Mouse (Mus musculus) neural tube, embryonic 15.5 days (tissue): ENCODE measurements around the gene Ppp1r1b. TPM values are rescaled to one million over a fixed set of nuclear protein-coding genes. Genes with fewer than 3 reads are reported as not detected.

Source experiments
- ATAC-seq: fragments of 200-750 bp; cut with Nextera tagmentation; 2 replicates; pipeline ENCODE4 v1.8.0; 2017; ENCODE audit warnings: mild to moderate bottlenecking, moderate TSS enrichment, moderate library complexity; ENCODE audit not compliant: low FRiP score
- H3K27ac ChIP-seq: fragments of 300-500 bp; sonication (generic); replicated peaks from 2 replicates; pipeline ENCODE4 v1.5.1; 2015; ENCODE audit warnings: mild to moderate bottlenecking, inconsistent platforms
- H3K27me3 ChIP-seq: fragments of 300-500 bp; sonication (generic); replicated peaks from 2 replicates; pipeline ENCODE4 v1.6.1; 2015; ENCODE audit warnings: inconsistent platforms
- H3K36me3 ChIP-seq: fragments of 300-500 bp; sonication (generic); 2 replicates; pipeline ENCODE4 v1.6.1; 2015; ENCODE audit warnings: inconsistent platforms
- H3K4me1 ChIP-seq: fragments of 300-500 bp; sonication (generic); 2 replicates; pipeline ENCODE4 v1.6.1; 2015; ENCODE audit warnings: inconsistent platforms
- H3K4me2 ChIP-seq: fragments of 300-500 bp; sonication (generic); 2 replicates; pipeline ENCODE4 v1.6.1; 2015; ENCODE audit warnings: inconsistent platforms, mild to moderate bottlenecking, moderate library complexity
- H3K4me3 ChIP-seq: fragments of 300-500 bp; sonication (generic); replicated peaks from 2 replicates; pipeline ENCODE4 v1.5.1; 2015; ENCODE audit warnings: mild to moderate bottlenecking, inconsistent platforms
- H3K9ac ChIP-seq: fragments of 300-500 bp; sonication (generic); replicated peaks from 2 replicates; pipeline ENCODE4 v1.6.1; 2015; ENCODE audit warnings: mild to moderate bottlenecking, inconsistent platforms
- H3K9me3 ChIP-seq: fragments of 300-500 bp; sonication (generic); replicated peaks from 2 replicates; pipeline ENCODE4 v1.6.1; 2016; ENCODE audit warnings: inconsistent platforms
- WGBS: fragments of 180-500 bp; shearing (Covaris S2); methylation state at CpG from one replicate; pipeline ENCODE4 v1.1.7; 2015; ENCODE audit warnings: mixed read lengths; 5-methylcytosine and 5-hydroxymethylcytosine counted together
- polyA plus RNA-seq: library from polyadenylated mRNA; unstranded; fragments of >200 nt; fragmentation: Nextera tagmentation; extraction: Ambion mirVana; gene quantifications from 2 replicates; pipeline ENCODE4 v1.2.1, GENCODE M21; 2015

Gene Ppp1r1b
- polyA plus RNA-seq, 1 experiment from 2014 or later, result 2.5 TPM

GRCm38 (mm10) chr11:98338507-98338961 lies 9.7 kb upstream of the Ppp1r1b start:
- Histone ChIP-seq H3K4me1 (peaks cover 57% of the 10 kb centered on the region), H3K4me2 (peak overlapping the region; percentile 97), H3K36me3 (no peaks in the 10 kb centered on the region), H3K27ac (peak overlapping the region; percentile 91), H3K27me3 (peaks cover 73% of the 10 kb centered on the region), H3K4me3 (peak overlapping the region; percentile 51), H3K9me3 (no peaks in the 10 kb centered on the region), H3K9ac (peak overlapping the region; percentile 70)
- ATAC-seq, result peak; percentile 49
- WGBS, result 2% methylated on average over 49 of the region's 57 CpGs

- peak; percentile 45 for ATAC-seq
- Histone ChIP-seq H3K4me2 (peak overlapping the region; percentile 97), H3K27me3 (peaks cover 72% of the 10 kb centered on the region)
Measured at GRCm38 (mm10) chr11:98339071-98339501, 9.1 kb upstream of the Ppp1r1b start.

GRCm38 (mm10) chr11:98339679-98340287 lies 8.4 kb upstream of the Ppp1r1b start:
- Histone ChIP-seq H3K4me1 (peaks cover 44% of the 10 kb centered on the region), H3K27ac (peak overlapping the region; percentile 91), H3K36me3 (no peaks in the 10 kb centered on the region), H3K4me2 (peak overlapping the region; percentile 97), H3K9me3 (no peaks in the 10 kb centered on the region), H3K27me3 (peaks cover 69% of the 10 kb centered on the region), H3K4me3 (peak overlapping the region; percentile 51), H3K9ac (0 out of 2 replicates have a peak overlapping the region, but pooled peaks have one; percentile 70)
- 6% methylated on average over 11 of the region's 11 CpGs for WGBS
- no peak for ATAC-seq

More at GRCm38 (mm10) chr11:98339071-98339501, 9.1 kb upstream of the Ppp1r1b start:
- Histone ChIP-seq H3K4me3 (peak overlapping the region; percentile 51), H3K9me3 (no peaks in the 10 kb centered on the region), H3K36me3 (no peaks in the 10 kb centered on the region), H3K4me1 (peaks cover 51% of the 10 kb centered on the region), H3K9ac (peak overlapping the region; percentile 70), H3K27ac (peak overlapping the region; percentile 91)
- WGBS, result under 1% methylated on average over 19 of the region's 19 CpGs

- Histone ChIP-seq H3K36me3 (no peaks in the 10 kb centered on the region), H3K4me1 (peaks cover 43% of the 10 kb centered on the region), H3K9ac (no peak overlapping the region), H3K4me2 (no peak overlapping the region), H3K27me3 (peaks cover 68% of the 10 kb centered on the region), H3K27ac (no peak overlapping the region), H3K4me3 (no peak overlapping the region), H3K9me3 (no peaks in the 10 kb centered on the region)
- ATAC-seq, result no peak
- 7% methylated on average over 3 of the region's 4 CpGs for WGBS
Measured at GRCm38 (mm10) chr11:98340597-98340996, 7.6 kb upstream of the Ppp1r1b start.

- no peaks in the 10 kb centered on the region for H3K9me3 ChIP-seq
- no peaks in the 10 kb centered on the region for H3K36me3 ChIP-seq
- H3K4me3 ChIP-seq, result no peak overlapping the region
- no peak overlapping the region for H3K9ac ChIP-seq
- H3K27me3 ChIP-seq, result peaks cover 65% of the 10 kb centered on the region
- peaks cover 43% of the 10 kb centered on the region for H3K4me1 ChIP-seq
- WGBS, result 53% methylated on average over 4 of the region's 4 CpGs
- ATAC-seq, result no peak
- no peak overlapping the region for H3K27ac ChIP-seq
- H3K4me2 ChIP-seq, result no peak overlapping the region
Measured at GRCm38 (mm10) chr11:98341174-98341573, 7.0 kb upstream of the Ppp1r1b start.

GRCm38 (mm10) chr11:98342000-98342945 lies 5.9 kb upstream of the Ppp1r1b start:
- peaks cover 43% of the 10 kb centered on the region for H3K4me1 ChIP-seq
- H3K27ac ChIP-seq, result peak overlapping the region; percentile 65
- ATAC-seq, result 0 out of 2 replicates have a peak, but pooled peaks have one; percentile 11
- H3K4me3 ChIP-seq, result peak overlapping the region; percentile 34
- H3K36me3 ChIP-seq, result no peaks in the 10 kb centered on the region
- H3K4me2 ChIP-seq, result peak overlapping the region; percentile 61
- H3K9ac ChIP-seq, result no peak overlapping the region
- no peaks in the 10 kb centered on the region for H3K9me3 ChIP-seq
- 2% methylated on average over 29 of the region's 29 CpGs for WGBS
- peaks cover 65% of the 10 kb centered on the region for H3K27me3 ChIP-seq

- Histone ChIP-seq H3K27me3 (peaks cover 76% of the 10 kb centered on the region), H3K9me3 (no peaks in the 10 kb centered on the region), H3K4me2 (peak overlapping the region; percentile 43), H3K27ac (no peak overlapping the region), H3K9ac (no peak overlapping the region), H3K36me3 (no peaks in the 10 kb centered on the region), H3K4me1 (peaks cover 41% of the 10 kb centered on the region), H3K4me3 (peak overlapping the region; percentile 17; the same call in 1 of the 2 replicates)
- 1% methylated on average over 14 of the region's 14 CpGs for WGBS
- ATAC-seq, result no peak
Measured at GRCm38 (mm10) chr11:98345253-98345652, 3.0 kb upstream of the Ppp1r1b start.

GRCm38 (mm10) chr11:98346168-98346567 lies 2.0 kb upstream of the Ppp1r1b start:
- no peak for ATAC-seq
- H3K27ac ChIP-seq, result no peak overlapping the region
- WGBS, result 13% methylated on average over 9 of the region's 9 CpGs
- peaks cover 37% of the 10 kb centered on the region for H3K4me1 ChIP-seq
- no peak overlapping the region for H3K4me3 ChIP-seq
- H3K4me2 ChIP-seq, result no peak overlapping the region
- H3K9me3 ChIP-seq, result no peaks in the 10 kb centered on the region
- no peak overlapping the region for H3K9ac ChIP-seq
- H3K27me3 ChIP-seq, result peaks cover 80% of the 10 kb centered on the region
- H3K36me3 ChIP-seq, result no peaks in the 10 kb centered on the region

GRCm38 (mm10) chr11:98347385-98348082 lies 670 bp upstream of the Ppp1r1b start:
- H3K36me3 ChIP-seq, result no peaks in the 10 kb centered on the region
- ATAC-seq, result no peak
- H3K9me3 ChIP-seq, result no peaks in the 10 kb centered on the region
- H3K4me2 ChIP-seq, result peak overlapping the region; percentile 80
- no peak overlapping the region for H3K27ac ChIP-seq
- H3K27me3 ChIP-seq, result peaks cover 81% of the 10 kb centered on the region
- WGBS, result 3% methylated on average over 10 of the region's 12 CpGs
- H3K4me1 ChIP-seq, result peaks cover 29% of the 10 kb centered on the region
- no peak overlapping the region for H3K4me3 ChIP-seq
- no peak overlapping the region for H3K9ac ChIP-seq

GRCm38 (mm10) chr11:98349308-98349707 lies 1.1 kb downstream of the Ppp1r1b start:
- Histone ChIP-seq H3K27ac (no peak overlapping the region), H3K4me2 (peak overlapping the region; percentile 80), H3K4me1 (peaks cover 24% of the 10 kb centered on the region)

GRCm38 (mm10) chr11:98352272-98352990 lies 4.2 kb downstream of the Ppp1r1b start:
- H3K27ac ChIP-seq, result no peak overlapping the region
- H3K4me1 ChIP-seq, result peaks cover 33% of the 10 kb centered on the region
- H3K27me3 ChIP-seq, result peaks cover 71% of the 10 kb centered on the region
- H3K9ac ChIP-seq, result no peak overlapping the region
- no peak overlapping the region for H3K4me2 ChIP-seq
- no peaks in the 10 kb centered on the region for H3K36me3 ChIP-seq
- ATAC-seq, result no peak
- 77% methylated on average over 18 of the region's 18 CpGs for WGBS
- no peak overlapping the region for H3K4me3 ChIP-seq
- H3K9me3 ChIP-seq, result no peaks in the 10 kb centered on the region

More at GRCm38 (mm10) chr11:98349308-98349707, 1.1 kb downstream of the Ppp1r1b start:
- H3K4me3 ChIP-seq, result peak overlapping the region; percentile 48
- no peak for ATAC-seq
- 2% methylated on average over 9 of the region's 9 CpGs for WGBS
- no peaks in the 10 kb centered on the region for H3K9me3 ChIP-seq
- H3K27me3 ChIP-seq, result peaks cover 92% of the 10 kb centered on the region
- H3K36me3 ChIP-seq, result no peaks in the 10 kb centered on the region
- no peak overlapping the region for H3K9ac ChIP-seq
